Mouse (Mus musculus) bone marrow, adult 2 months (tissue): ENCODE data around the gene Abcc9.

Source experiments
- CTCF ChIP-seq: fragments of 200-500 bp; IDR thresholded peaks from 2 replicates; pipeline ENCODE4 v1.5.1; 2011; ENCODE audit warnings: low read length, control low read depth; ENCODE audit not compliant: control insufficient read depth, insufficient read depth
- POLR2A ChIP-seq: fragments of 200-500 bp; IDR thresholded peaks from 2 replicates; pipeline ENCODE4 v1.6.1; 2011; ENCODE audit warnings: low read depth, mild to moderate bottlenecking, control low read depth, low read length, borderline replicate concordance; ENCODE audit not compliant: control insufficient read depth

DNA sequence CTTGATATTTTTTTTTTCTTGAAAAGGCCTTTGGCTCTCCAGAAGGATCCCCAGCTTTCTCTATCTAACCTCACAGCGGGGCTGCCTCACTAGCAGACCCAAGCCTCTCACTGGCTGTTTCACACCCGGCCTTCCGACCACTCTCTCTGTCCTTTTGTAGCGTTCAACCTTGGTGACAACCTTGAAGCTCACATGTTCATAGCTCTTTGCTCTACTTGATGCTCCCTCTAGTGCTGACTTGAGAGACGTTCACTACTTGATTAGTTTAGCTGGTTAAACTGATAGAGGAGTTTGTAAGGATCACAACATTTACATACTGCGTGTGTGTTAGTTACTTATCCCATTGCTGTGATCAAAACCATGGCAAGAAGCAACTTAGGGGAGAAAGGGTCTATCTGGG, 18.5 kb upstream of the Abcc9 start:
- TF ChIP-seq CTCF (no peak), POLR2A (no peak)
